Comparison of ENCODE assay signal across 26 mouse cellular contexts in the genomic region with DNA sequence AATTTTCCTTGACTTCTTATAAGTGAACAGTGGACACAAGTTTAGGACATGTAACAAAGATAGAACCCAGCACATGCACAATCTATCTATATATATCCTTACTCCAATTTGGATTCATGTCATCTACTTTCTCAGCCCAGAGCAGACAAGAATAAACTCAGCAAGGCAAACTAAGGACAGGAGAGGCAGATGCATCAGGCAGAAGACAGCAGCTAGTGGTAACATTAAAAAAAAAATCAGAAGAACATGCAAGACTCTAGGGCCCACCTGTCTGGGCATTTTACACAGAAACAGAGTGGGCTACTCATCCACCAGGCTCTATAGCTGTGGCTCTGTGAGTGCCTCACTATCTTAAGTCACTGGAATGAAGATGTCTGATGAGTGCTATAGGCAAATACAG. TPM values are rescaled to one million over a fixed set of nuclear protein-coding genes. Genes with fewer than 3 reads are reported as not detected.
"Had no signal": no experiment of that assay in that cellular context is flagged by ENCODE, and none has a peak within 500 bp of the region (broad histone marks: within the 10 kb centered on the region; RNA-seq: fewer than 3 reads in every experiment).

No protein-coding gene starts in this region.

- H3K4me2 ChIP-seq: heart, embryonic 12.5 days; hindbrain, embryonic 12.5 days; hindbrain, embryonic 14.5 days; kidney, embryonic 15.5 days; limb, embryonic 13.5 days; limb, embryonic 15.5 days; liver, embryonic 12.5 days had no signal

- DNase-seq: gastrocnemius, postnatal 25 days; heart, adult 18-20 months; heart, postnatal 10 days; heart, postnatal 4 days; kidney, adult 11 months; kidney, adult 2 months; kidney, adult 9 months; kidney, postnatal 14 days; kidney, postnatal 36 days; layer of hippocampus, adult 9-11 months; layer of hippocampus, postnatal 36 days; left cerebral cortex, postnatal 4 days had no signal

- ATAC-seq: hindbrain, embryonic 16.5 days; intestine, embryonic 16.5 days; liver, embryonic 12.5 days had no signal

- H3K36me3 ChIP-seq: liver, embryonic 12.5 days had no signal

- H3K9ac ChIP-seq: heart, embryonic 12.5 days; hindbrain, embryonic 12.5 days; hindbrain, embryonic 14.5 days; kidney, embryonic 15.5 days; limb, embryonic 13.5 days; limb, embryonic 15.5 days; liver, embryonic 12.5 days; liver, embryonic 14.5 days had no signal

- H3K27me3 ChIP-seq: heart, embryonic 12.5 days; hindbrain, embryonic 12.5 days; kidney, embryonic 15.5 days; limb, embryonic 13.5 days; limb, embryonic 15.5 days; liver, embryonic 12.5 days had no signal

- H3K4me3 ChIP-seq: heart, embryonic 10.5 days; heart, embryonic 12.5 days; hindbrain, embryonic 10.5 days; hindbrain, embryonic 12.5 days; kidney, embryonic 15.5 days; limb, embryonic 13.5 days; limb, embryonic 15.5 days; liver, embryonic 12.5 days had no signal

- H3K9me3 ChIP-seq: heart, embryonic 10.5 days; heart, embryonic 12.5 days; hindbrain, embryonic 10.5 days; hindbrain, embryonic 12.5 days; kidney, embryonic 15.5 days; limb, embryonic 13.5 days; limb, embryonic 15.5 days; liver, embryonic 12.5 days had no signal

- H3K4me1 ChIP-seq: heart, embryonic 10.5 days; heart, embryonic 12.5 days; hindbrain, embryonic 10.5 days; hindbrain, embryonic 12.5 days; kidney, embryonic 15.5 days; limb, embryonic 13.5 days; limb, embryonic 15.5 days; liver, embryonic 12.5 days had no signal

- H3K27ac ChIP-seq: heart, embryonic 10.5 days; hindbrain, embryonic 10.5 days; hindbrain, embryonic 12.5 days; hindbrain, embryonic 14.5 days; kidney, embryonic 15.5 days; kidney, postnatal 0 days; limb, embryonic 13.5 days; limb, embryonic 15.5 days; liver, embryonic 12.5 days; liver, embryonic 14.5 days had no signal

RNA-seq across cellular contexts. Expression of a gene that starts 55.0 kb away (rescaled TPM):
- total RNA-seq: liver, adult 2 months had no signal
